Comparison of ENCODE assay signal across 19 mouse cellular contexts in the genomic region with DNA sequence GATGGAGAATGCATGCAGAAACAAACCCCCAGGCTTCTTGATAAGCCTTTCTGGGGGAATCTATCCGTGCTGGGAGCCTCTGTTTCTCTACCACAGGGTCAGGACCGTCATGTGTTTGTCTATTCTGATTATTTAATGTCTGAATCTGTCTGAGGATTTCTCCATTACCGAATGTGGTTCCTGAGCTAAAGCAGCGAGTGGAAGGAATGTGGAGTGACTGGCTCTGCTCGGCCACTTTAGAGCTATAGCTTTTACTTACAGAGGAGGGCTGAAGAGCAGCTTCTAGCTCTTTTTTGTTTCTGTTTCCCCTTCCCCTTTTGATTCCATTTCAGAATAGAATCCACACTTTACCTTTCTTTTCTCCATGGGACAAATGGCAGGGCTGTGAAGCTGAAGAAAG. TPM values are rescaled to one million over a fixed set of nuclear protein-coding genes. Genes with fewer than 3 reads are reported as not detected.
DNase-seq lines count a peak whose midpoint lies in the region; ATAC-seq and TF ChIP-seq lines count a peak whose summit lies in the region.
"Had no signal": no experiment of that assay in that cellular context is flagged by ENCODE, and none has a peak within 500 bp of the region (broad histone marks: within the 10 kb centered on the region; RNA-seq: fewer than 3 reads in every experiment).

No protein-coding gene starts in this region.

- no peak overlapping the region for H3K4me2 ChIP-seq in kidney, postnatal 0 days (ENCODE audit: low read length)
- H3K4me2 ChIP-seq in embryonic facial prominence, embryonic 14.5 days (ENCODE audit: low read depth, low read length) = no peak overlapping the region
- no peak overlapping the region for H3K4me2 ChIP-seq in intestine, postnatal 0 days (replicated peaks; ENCODE audit: low read depth)

- DNase-seq in heart, adult 11 months = peak; percentile 76
- DNase-seq in heart, adult 18-20 months = no peak
- no peak for DNase-seq in kidney, postnatal 0 days (ENCODE audit: low spot score)
- DNase-seq in kidney, adult 9 months = no peak
- DNase-seq in embryonic facial prominence, embryonic 14.5 days (ENCODE audit: low spot score) = peak; percentile 64
- DNase-seq in T-cell, adult 2 months (ENCODE audit: low spot score) = no peak
- no peak for DNase-seq in urinary bladder, postnatal 10 days (ENCODE audit: low spot score)
- DNase-seq: cerebellum, adult 8-10 months; gastrocnemius, postnatal 10 days; kidney, adult 11 months; kidney, postnatal 4 days; layer of hippocampus, postnatal 36 days; right cerebral cortex, postnatal 25 days; thymus, adult 2 months had no signal

- no peak overlapping the region for H3K9ac ChIP-seq in kidney, postnatal 0 days (ENCODE audit: low read depth, low read length)
- H3K9ac ChIP-seq in embryonic facial prominence, embryonic 14.5 days (ENCODE audit: low read depth, low read length) = no peak overlapping the region
- H3K9ac ChIP-seq in intestine, postnatal 0 days (ENCODE audit: low read depth, low read length) = no peak overlapping the region

- H3K36me3 ChIP-seq in kidney, postnatal 0 days (ENCODE audit: insufficient read depth, low read length) = no peaks in the 10 kb centered on the region
- H3K36me3 ChIP-seq in embryonic facial prominence, embryonic 14.5 days (ENCODE audit: control insufficient read depth, insufficient read depth, low read length) = no peaks in the 10 kb centered on the region
- H3K36me3 ChIP-seq in intestine, postnatal 0 days (ENCODE audit: control insufficient read depth, insufficient read depth) = no peaks in the 10 kb centered on the region

- no peaks in the 10 kb centered on the region for H3K27me3 ChIP-seq in kidney, postnatal 0 days (ENCODE audit: insufficient read depth, low read length)
- H3K27me3 ChIP-seq in embryonic facial prominence, embryonic 14.5 days (replicated peaks; ENCODE audit: control insufficient read depth, insufficient read depth, low read length) = no peaks in the 10 kb centered on the region
- H3K27me3 ChIP-seq in intestine, postnatal 0 days (replicated peaks; ENCODE audit: control insufficient read depth, insufficient read depth, low read length) = no peaks in the 10 kb centered on the region
- H3K27me3 ChIP-seq: megakaryocyte, embryonic 14.5 days; Patski had no signal

- WGBS in kidney, postnatal 0 days = 25% methylated on average over 5 of the region's 5 CpGs
- 30% methylated on average over 5 of the region's 5 CpGs for WGBS in embryonic facial prominence, embryonic 14.5 days
- WGBS in intestine, postnatal 0 days = 27% methylated on average over 5 of the region's 5 CpGs

- TF ChIP-seq CTCF in kidney, postnatal 0 days (IDR thresholded peaks at IDR 0.05; ENCODE audit: low read depth) = no peak
- TF ChIP-seq CTCF in intestine, postnatal 0 days (IDR thresholded peaks at IDR 0.05; ENCODE audit: low read depth) = peak; percentile 23; the same call in 1 of the 2 replicates

- H3K4me1 ChIP-seq in kidney, postnatal 0 days (replicated peaks; ENCODE audit: insufficient read depth, low read length) = peaks cover 34% of the 10 kb centered on the region
- H3K4me1 ChIP-seq in embryonic facial prominence, embryonic 14.5 days (ENCODE audit: control insufficient read depth, insufficient read depth, low read length) = peaks cover 20% of the 10 kb centered on the region
- no peaks in the 10 kb centered on the region for H3K4me1 ChIP-seq in intestine, postnatal 0 days (replicated peaks; ENCODE audit: control insufficient read depth, insufficient read depth, low read length)

- no peak for ATAC-seq in kidney, postnatal 0 days (replicated peaks; ENCODE audit: low FRiP score, low read depth)
- ATAC-seq in embryonic facial prominence, embryonic 14.5 days (ENCODE audit: low read depth) = peak; percentile 76
- no peak for ATAC-seq in intestine, postnatal 0 days
- ATAC-seq: forebrain, embryonic 16.5 days; midbrain, embryonic 16.5 days; Patski had no signal

- H3K27ac ChIP-seq in kidney, postnatal 0 days = 0 out of 2 replicates have a peak overlapping the region, but pooled peaks have one; percentile 6
- peak overlapping the region; percentile 59 for H3K27ac ChIP-seq in embryonic facial prominence, embryonic 14.5 days (replicated peaks; ENCODE audit: low read depth, low read length)
- no peak overlapping the region for H3K27ac ChIP-seq in intestine, postnatal 0 days (ENCODE audit: low read depth, low read length)

- H3K9me3 ChIP-seq in kidney, postnatal 0 days (replicated peaks; ENCODE audit: low read length) = no peaks in the 10 kb centered on the region
- no peaks in the 10 kb centered on the region for H3K9me3 ChIP-seq in embryonic facial prominence, embryonic 14.5 days (ENCODE audit: control insufficient read depth, low read length)
- no peaks in the 10 kb centered on the region for H3K9me3 ChIP-seq in intestine, postnatal 0 days (ENCODE audit: control insufficient read depth)

- no peak overlapping the region for H3K4me3 ChIP-seq in kidney, postnatal 0 days (replicated peaks; ENCODE audit: low read depth, low read length)
- H3K4me3 ChIP-seq in embryonic facial prominence, embryonic 14.5 days (ENCODE audit: low read depth, low read length) = no peak overlapping the region
- H3K4me3 ChIP-seq in intestine, postnatal 0 days (ENCODE audit: low read depth, low read length) = no peak overlapping the region
- H3K4me3 ChIP-seq: megakaryocyte, embryonic 14.5 days had no signal

RNA-seq across cellular contexts. Expression of a gene that starts 43.8 kb away (rescaled TPM):
- 10 to 100 TPM; 22.3 to 23.9 TPM for total RNA-seq in heart, adult 18-20 months (2021)
- 27.2 and 30.0 TPM in 2 replicates for polyA plus RNA-seq in kidney, postnatal 0 days (2015; fragmentation: Nextera tagmentation; extraction: Ambion mirVana)
- 17.5 and 18.3 TPM in 2 replicates for polyA plus RNA-seq in embryonic facial prominence, embryonic 14.5 days (2014; fragmentation: Nextera tagmentation; extraction: Ambion mirVana)
- 17.1 and 17.8 TPM in 2 replicates for polyA plus RNA-seq in intestine, postnatal 0 days (2015; fragmentation: Nextera tagmentation; extraction: Ambion mirVana)

Comparison
In these comparisons a context has a peak if more than half of its experiments do, and no peak if none do; other contexts are left out.
1. DNase-seq: peak in heart, adult 11 months (single experiment) and embryonic facial prominence, embryonic 14.5 days (single experiment); none in heart, adult 18-20 months (0 of 2), kidney, postnatal 0 days (single experiment), kidney, adult 9 months (single experiment), T-cell, adult 2 months (single experiment) and urinary bladder, postnatal 10 days (single experiment).